Mouse (Mus musculus): ENCODE results near the gene Gse1. TPM values are rescaled to one million over a fixed set of nuclear protein-coding genes. Genes with fewer than 3 reads are reported as not detected.

Gse1 gene
- total RNA-seq, 2 experiments from 2014 or later, result 8.4 to 32.7 TPM

- no peak for ATAC-seq (replicated peaks; ENCODE audit: poor library complexity, severe bottlenecking)
Observed at GRCm38 (mm10) chr8:120208113-120208512, 20.1 kb upstream of the Gse1 start.

- ATAC-seq (replicated peaks; ENCODE audit: poor library complexity, severe bottlenecking), result peak; percentile 42
Observed at GRCm38 (mm10) chr8:120211345-120211744, 16.9 kb upstream of the Gse1 start.

- ATAC-seq (replicated peaks; ENCODE audit: poor library complexity, severe bottlenecking), result no peak
Observed at GRCm38 (mm10) chr8:120212596-120212995, 15.7 kb upstream of the Gse1 start.

GRCm38 (mm10) chr8:120213229-120213628, 15.0 kb upstream of the Gse1 start:
- ATAC-seq (replicated peaks; ENCODE audit: poor library complexity, severe bottlenecking), result no peak

DNA sequence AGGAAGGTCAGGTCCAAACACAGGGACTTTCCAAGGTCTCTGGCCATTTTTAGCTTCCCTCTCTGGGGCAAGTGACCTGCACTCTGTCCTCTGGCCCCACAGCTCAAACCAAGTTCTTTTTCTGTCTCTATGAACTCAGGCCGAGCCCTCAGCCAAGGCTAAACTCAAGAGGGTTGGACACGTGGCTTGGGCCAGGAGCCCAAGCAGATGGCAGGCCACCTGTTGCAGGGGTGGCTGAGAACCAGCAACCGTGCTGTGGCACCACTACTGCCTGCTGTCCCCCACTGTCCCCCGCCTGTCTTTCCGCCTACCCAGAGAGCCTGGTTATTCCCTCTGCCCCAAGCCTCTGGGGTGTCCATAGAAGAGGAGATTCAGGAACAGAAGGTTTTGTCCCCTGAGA, 14.3 kb upstream of the Gse1 start:
- no peak for ATAC-seq (replicated peaks; ENCODE audit: poor library complexity, severe bottlenecking)

DNA sequence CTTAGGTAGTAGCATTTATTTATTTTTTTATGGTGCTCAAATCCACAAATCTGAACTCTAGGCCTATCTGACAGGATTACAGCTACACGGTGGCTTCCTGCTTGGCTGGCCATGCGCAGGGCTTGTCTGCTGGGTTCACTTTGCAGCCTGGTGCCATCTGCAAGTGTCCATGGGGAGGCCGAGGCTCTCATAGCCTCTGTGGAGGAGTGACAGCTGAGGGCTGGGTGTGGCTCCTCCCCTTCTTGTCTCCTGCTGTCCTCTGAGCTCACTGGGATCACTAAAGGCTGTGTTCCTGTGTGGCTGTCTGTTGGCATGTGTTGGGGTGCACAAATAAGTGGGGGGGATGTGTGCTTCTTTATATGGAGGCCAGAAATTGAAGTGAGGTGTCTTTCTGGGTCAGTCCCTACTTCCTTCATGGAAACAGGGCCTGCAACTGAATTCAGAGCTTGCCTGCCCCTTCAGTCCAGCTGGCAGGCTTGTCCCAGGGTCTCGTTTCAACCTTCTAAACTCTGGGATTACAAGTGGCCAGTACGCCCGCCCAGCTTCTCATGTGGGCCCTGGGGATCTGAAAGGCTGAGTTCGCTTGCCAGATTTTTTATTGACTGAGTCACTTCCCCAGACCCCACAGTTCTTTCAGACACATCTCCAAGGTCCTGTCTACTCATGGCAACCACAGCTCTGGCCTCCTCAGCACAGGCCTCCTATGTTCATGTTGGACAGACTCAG, 12.7 kb upstream of the Gse1 start:
- ATAC-seq (replicated peaks; ENCODE audit: poor library complexity, severe bottlenecking), result no peak

DNA sequence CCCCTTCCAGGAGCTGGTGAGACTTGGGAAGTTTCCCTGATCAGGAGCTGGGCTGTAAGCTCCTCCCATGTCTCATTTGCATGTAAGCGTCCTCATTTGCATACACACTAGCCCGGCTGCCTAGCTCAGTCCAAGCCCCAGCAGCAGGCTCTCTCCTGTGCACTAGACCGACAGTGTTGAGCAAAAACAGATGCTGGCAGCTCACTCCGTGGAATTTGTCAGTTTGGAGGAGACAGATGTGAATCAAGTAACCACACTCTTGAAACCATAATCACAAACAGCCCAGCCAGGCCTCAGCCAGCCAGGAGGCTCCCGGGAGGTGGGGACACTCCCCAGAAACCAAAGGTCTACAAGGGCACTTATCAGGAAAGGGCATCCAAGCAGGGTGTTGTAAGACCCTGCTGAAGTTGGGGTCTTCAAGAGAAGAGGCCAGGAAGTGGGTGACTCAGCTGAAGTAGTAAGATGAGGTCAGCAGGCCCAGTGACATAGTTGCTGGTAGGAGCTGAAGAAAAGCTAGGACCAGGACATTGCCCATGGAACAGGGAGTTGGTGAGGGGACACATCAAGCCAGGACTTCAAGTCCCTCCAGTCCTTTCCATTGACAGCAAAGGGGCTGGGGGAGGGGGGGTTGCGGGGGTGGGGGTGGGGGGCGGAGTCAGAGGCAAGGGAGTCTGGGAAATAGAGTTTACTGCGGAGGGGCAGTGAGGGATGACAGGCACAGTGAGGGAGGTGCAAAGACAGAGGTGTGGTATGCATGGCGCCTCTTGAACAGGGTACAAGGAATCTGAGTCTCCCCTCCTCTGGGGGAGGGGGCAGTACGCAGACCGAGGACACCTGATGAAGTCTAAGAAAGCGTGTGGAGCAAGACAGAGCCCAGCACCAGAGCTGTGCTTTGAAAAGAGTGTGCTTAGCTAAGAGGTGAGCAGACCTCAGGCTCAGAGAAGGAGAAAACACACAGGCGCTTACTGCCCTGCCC, 11.1 kb upstream of the Gse1 start:
- peak; percentile 74 for ATAC-seq (replicated peaks; ENCODE audit: poor library complexity, severe bottlenecking)

DNA sequence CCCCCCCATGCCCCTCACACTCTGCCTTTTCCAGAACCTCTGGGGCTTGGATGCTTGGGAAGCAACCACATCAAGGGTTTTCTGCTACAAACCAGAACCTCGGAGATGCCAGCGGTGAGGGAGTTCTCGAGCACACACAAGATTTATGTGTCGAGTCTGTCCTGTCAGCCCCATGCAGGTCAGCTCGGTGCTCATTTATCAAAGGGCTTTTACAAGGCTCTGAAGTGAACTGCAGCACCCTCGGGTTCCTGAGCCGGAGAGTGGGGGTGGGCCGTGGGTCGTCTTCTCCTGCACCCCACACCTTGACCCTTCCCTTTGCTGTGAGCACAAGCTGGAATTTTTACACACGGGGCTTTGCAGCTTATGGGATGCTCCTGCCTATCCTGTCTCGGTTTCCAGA, 5.7 kb upstream of the Gse1 start:
- no peak for ATAC-seq (replicated peaks; ENCODE audit: poor library complexity, severe bottlenecking)

- peak; percentile 26; the same call in 1 of the 2 replicates for ATAC-seq (replicated peaks; ENCODE audit: poor library complexity, severe bottlenecking)
Observed at GRCm38 (mm10) chr8:120224521-120225420, 3.5 kb upstream of the Gse1 start.

DNA sequence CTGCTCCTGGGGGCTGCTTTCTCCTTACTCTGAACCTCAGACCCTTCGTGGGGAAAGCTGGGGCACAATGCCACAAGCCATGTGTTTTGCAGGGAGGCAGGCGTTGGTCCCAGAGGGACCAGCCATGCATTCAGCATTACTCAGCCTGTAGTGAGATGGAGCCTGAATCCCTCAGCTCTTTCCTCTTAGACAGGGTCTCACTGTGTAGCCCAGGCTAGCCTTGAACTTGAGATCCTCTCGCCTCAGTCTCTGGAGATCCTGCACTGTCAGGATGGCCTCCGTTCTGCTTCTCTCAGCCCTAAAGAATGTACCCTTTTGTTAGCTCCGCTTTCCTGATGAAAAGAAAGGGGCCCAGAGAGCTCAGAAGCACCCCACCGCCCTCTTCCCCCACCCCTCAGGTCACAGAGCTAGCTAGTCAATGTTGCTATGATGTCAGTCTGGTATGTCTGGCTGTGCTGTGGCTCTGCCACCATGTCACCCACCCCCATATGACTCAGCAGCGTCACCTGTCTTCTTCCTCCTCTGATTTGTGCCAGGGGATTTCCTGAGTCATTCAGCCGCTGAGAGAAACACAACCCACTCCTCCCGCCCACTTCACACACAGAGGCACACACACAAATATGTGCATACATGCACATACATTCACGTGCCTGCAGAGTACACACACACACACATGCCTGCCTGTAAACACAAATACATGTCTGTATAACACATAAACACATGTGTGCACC, 2.7 kb upstream of the Gse1 start:
- ATAC-seq (replicated peaks; ENCODE audit: poor library complexity, severe bottlenecking), result peak; percentile 28

DNA sequence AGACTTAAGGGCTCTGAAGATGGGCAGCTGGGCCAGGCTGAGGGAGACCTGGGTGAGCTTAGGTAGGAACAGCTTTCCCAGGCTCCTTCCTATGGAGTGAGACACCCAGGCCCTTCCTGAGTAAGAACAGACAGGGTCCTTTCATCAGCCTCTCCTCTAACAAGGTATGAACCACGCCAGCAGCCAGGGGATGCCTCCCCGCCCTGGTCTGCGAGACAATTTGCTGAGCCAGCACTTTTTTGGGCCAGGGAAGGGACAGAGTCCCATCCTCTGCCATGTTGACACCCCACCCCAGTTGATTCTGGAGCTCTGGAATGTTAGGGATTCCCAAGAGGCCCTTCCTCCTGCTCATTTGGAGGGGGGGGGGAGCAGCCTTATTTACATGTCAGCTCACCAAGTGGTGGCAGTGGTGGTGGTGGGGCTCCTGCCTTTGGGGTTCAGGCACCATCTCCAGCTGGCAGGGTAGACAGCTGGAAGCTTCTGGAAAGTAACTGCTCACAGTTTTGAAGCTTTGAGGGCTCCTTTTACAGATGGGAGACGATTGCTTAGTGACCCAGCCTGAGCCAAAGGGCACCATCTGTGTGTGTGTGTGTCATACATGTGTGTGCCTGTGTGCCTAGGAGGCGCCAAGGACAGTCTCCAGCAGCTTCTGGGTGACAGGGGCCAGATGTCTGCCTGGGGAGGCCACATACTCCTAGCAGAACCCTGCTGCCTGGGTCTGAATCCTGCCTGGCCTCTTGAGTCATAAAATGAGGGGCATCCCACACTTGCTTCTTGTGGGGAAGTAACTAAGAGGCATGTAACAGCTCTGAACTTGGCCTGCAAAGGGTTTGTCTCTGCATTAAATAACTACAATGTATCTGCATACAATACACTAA, 1.3 kb upstream of the Gse1 start:
- ATAC-seq (replicated peaks; ENCODE audit: poor library complexity, severe bottlenecking), result no peak

- no peak for ATAC-seq (replicated peaks; ENCODE audit: poor library complexity, severe bottlenecking)
Observed at GRCm38 (mm10) chr8:120227578-120227876, 729 bp upstream of the Gse1 start.

- ATAC-seq (replicated peaks; ENCODE audit: poor library complexity, severe bottlenecking), result no peak
Observed at GRCm38 (mm10) chr8:120228781-120229573, 721 bp downstream of the Gse1 start.

GRCm38 (mm10) chr8:120229574-120229916, 1.3 kb downstream of the Gse1 start:
- ATAC-seq (replicated peaks; ENCODE audit: poor library complexity, severe bottlenecking), result peak; percentile 3; the same call in 1 of the 2 replicates

DNA sequence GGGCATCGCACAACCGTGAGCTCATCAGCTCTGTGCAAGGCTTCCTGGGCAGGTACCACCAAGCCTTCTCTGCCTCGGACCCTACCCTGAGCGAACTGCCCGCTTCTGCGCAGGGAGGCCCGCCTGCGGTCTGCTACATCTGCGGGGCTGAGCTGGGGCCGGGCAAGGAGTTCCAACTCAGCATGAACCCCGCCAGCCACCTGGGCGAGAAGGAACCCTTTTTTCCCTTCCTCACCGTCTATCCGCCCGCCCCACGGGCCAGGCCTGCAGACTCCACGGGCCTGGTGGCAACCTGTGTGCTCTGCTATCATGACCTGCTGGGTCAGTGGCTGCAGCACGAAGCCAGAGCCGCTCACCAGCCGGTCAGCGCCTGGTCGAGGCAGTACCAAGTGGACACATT, 1.8 kb downstream of the Gse1 start:
- no peak for ATAC-seq (replicated peaks; ENCODE audit: poor library complexity, severe bottlenecking)

DNA sequence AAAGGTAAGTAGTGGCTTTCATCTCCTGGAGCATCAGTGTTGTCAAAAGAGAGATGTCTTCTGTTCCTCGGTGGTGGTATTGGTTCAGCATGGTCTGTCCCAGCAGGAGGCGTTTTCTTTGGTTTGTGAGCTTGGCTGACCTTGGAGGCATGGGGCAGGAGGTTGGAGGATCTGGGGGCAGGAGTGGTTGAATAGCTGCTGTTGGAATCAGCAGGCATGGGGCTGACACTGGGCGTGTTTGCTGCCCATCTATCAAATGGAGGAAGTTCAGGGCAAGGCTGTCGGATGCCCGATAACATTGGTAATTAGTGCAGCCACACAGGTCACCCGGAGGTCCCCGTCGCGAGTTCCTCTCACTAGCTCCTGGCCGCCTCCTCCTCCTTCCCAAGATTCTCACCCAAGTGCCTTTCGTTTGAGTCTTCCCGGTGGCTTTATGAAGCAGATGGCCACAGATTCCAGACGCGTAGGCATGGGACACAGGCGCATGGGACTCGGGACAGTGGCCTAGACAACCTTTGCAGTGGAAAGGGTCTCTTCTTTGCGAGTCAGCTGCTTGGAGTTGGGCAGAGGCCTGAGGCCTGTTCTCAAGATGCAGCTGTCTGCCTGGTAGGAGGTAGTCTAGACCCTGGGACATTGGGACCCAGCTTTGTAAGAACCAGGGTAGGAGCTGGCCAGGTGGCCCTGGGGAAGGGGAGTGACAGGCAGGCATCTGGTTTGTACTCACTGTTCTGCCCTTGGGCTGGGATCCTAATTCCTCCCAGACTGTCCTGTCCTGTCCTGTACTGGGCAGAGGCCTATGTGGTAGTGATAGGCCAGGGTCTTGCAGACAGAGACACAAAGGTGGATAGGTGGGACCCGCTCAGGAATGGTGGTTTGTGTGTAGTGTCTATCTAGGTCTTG, 2.7 kb downstream of the Gse1 start:
- ATAC-seq (replicated peaks; ENCODE audit: poor library complexity, severe bottlenecking), result peak; percentile 7; the same call in 1 of the 2 replicates

GRCm38 (mm10) chr8:120231870-120232269, 3.6 kb downstream of the Gse1 start:
- no peak for ATAC-seq (replicated peaks; ENCODE audit: poor library complexity, severe bottlenecking)
